Mouse (Mus musculus) CH12.LX (cell line): ENCODE measurements at regions not wholly inside any gene's neighbourhood (a gene's known extent, or its start where the extent isn't known, plus 50 kb on each side); places are given as distances from the start of the nearest gene placed in this dataset.

Experiments
- DNase-seq: peaks from one replicate; pipeline ENCODE4 v3.0.0-alpha.2; 2013; ENCODE audit errors: extremely low read depth
- H3K27ac ChIP-seq: 2 replicates; pipeline ENCODE4 v1.5.1; 2012; ENCODE audit warnings: low read depth, mild to moderate bottlenecking, control low read depth, moderate library complexity; ENCODE audit not compliant: insufficient read depth
- H3K27me3 ChIP-seq: replicated peaks from 2 replicates; pipeline ENCODE3; 2012; ENCODE audit warnings: inconsistent platforms
- H3K36me3 ChIP-seq, 2 experiments: replicated peaks in 1 of 2; 2 replicates each; pipeline versions ENCODE3 to v1.6.1; 2012; ENCODE audit warnings: inconsistent platforms in 1 of 2, low read length in 1 of 2, mild to moderate bottlenecking in 1 of 2, mixed read lengths in 1 of 2, moderate library complexity in 1 of 2; ENCODE audit not compliant: control insufficient read depth in 1 of 2, insufficient read depth in 1 of 2
- H3K4me1 ChIP-seq, 2 experiments: 2 replicates each; pipeline ENCODE4 v1.6.1; 2012; ENCODE audit warnings: inconsistent platforms in 1 of 2, moderate library complexity in 1 of 2; ENCODE audit not compliant: insufficient read depth in 2 of 2, control insufficient read depth in 1 of 2
- H3K4me2 ChIP-seq: 2 replicates; pipeline ENCODE4 v1.6.1; 2012; ENCODE audit warnings: low read depth, mild to moderate bottlenecking, control low read depth; ENCODE audit not compliant: poor library complexity, insufficient read depth, severe bottlenecking
- H3K4me3 ChIP-seq, 3 experiments: fragments of 150-350 bp in 1 of 3; sonication (generic) in 1 of 3; replicated peaks in 1 of 3; 2 replicates each; pipeline versions ENCODE3 to v1.5.1; 2011 to 2012; ENCODE audit warnings: low read depth in 2 of 3, low read length in 2 of 3, mild to moderate bottlenecking in 2 of 3, moderate library complexity in 2 of 3, control low read depth in 1 of 3, improper control_type of control experiment in 1 of 3, inconsistent platforms in 1 of 3, mixed read lengths in 1 of 3; ENCODE audit not compliant: poor library complexity in 1 of 3
- H3K79me2 ChIP-seq: replicated peaks from 2 replicates; pipeline ENCODE4 v1.6.1; 2012; ENCODE audit warnings: mild to moderate bottlenecking, moderate library complexity; ENCODE audit not compliant: control insufficient read depth, poor library complexity, insufficient read depth, severe bottlenecking; ENCODE audit errors: extremely low read depth
- H3K9ac ChIP-seq: 2 replicates; pipeline ENCODE4 v1.6.1; 2012; ENCODE audit warnings: low read depth, mild to moderate bottlenecking, control low read depth, moderate library complexity; ENCODE audit not compliant: insufficient read depth
- H3K9me3 ChIP-seq: replicated peaks from 2 replicates; pipeline ENCODE3; 2012; ENCODE audit warnings: low read length, inconsistent platforms, mixed read lengths
- CHD1 ChIP-seq: IDR thresholded peaks from 2 replicates; pipeline ENCODE4 v1.6.1; 2012; ENCODE audit warnings: low read depth, low read length, improper control_type of control experiment, inconsistent platforms
- CHD2 ChIP-seq: IDR thresholded peaks from 2 replicates; pipeline ENCODE4 v1.6.1; 2011; ENCODE audit warnings: low read length, improper control_type of control experiment
- E2F4 ChIP-seq: IDR thresholded peaks from 2 replicates; pipeline ENCODE4 v1.6.1; 2011; ENCODE audit warnings: low read depth, low read length, improper control_type of control experiment; ENCODE audit not compliant: insufficient replicate concordance
- GABPA ChIP-seq: IDR thresholded peaks from 2 replicates; pipeline ENCODE4 v1.6.1; 2012; ENCODE audit warnings: low read depth, low read length, improper control_type of control experiment, inconsistent platforms; ENCODE audit not compliant: insufficient replicate concordance
- HCFC1 ChIP-seq: IDR thresholded peaks from 2 replicates; pipeline ENCODE4 v1.6.1; 2012; ENCODE audit warnings: low read depth, mild to moderate bottlenecking, inconsistent platforms, low read length, improper control_type of control experiment
- KAT2A ChIP-seq: IDR thresholded peaks from 2 replicates; pipeline ENCODE4 v1.6.1; 2012; ENCODE audit warnings: low read length, improper control_type of control experiment, inconsistent platforms; ENCODE audit not compliant: insufficient replicate concordance
- MAX ChIP-seq: IDR thresholded peaks from 2 replicates; pipeline ENCODE4 v1.6.1; 2011; ENCODE audit warnings: low read length, improper control_type of control experiment
- MYC ChIP-seq: IDR thresholded peaks from 2 replicates; pipeline ENCODE4 v1.6.1; 2011; ENCODE audit warnings: low read depth, mild to moderate bottlenecking, improper control_type of control experiment, low read length
- NRF1 ChIP-seq: IDR thresholded peaks from 2 replicates; pipeline ENCODE4 v1.6.1; 2014; ENCODE audit warnings: low read depth, mild to moderate bottlenecking, inconsistent platforms, low read length, improper control_type of control experiment, moderate library complexity
- POLR2AphosphoS2 ChIP-seq: IDR thresholded peaks from 2 replicates; pipeline ENCODE4 v1.6.1; 2011; ENCODE audit warnings: low read depth, low read length, improper control_type of control experiment
- TCF12 ChIP-seq: IDR thresholded peaks from 2 replicates; pipeline ENCODE4 v1.6.1; 2014; ENCODE audit warnings: low read depth, mild to moderate bottlenecking, inconsistent platforms, low read length, improper control_type of control experiment
- ZKSCAN1 ChIP-seq: IDR thresholded peaks from 2 replicates; pipeline ENCODE4 v1.6.1; 2012; ENCODE audit warnings: low read depth, inconsistent platforms, low read length, improper control_type of control experiment, borderline replicate concordance
- dilution Hi-C: fragments of 300-500 bp; cut with MboI; formaldehyde crosslinking; loops from 2 replicates; pipeline ENCODE4 v1.14.3; 2020; ENCODE audit warnings: low sequenced_read_pairs; ENCODE audit not compliant: extremely low pct_unique_long_range_greater_than_20kb, extremely low pct_ligation_motif_present
- in situ Hi-C: fragments of 300-500 bp; cut with MboI; formaldehyde crosslinking; loops from 3 replicates; pipeline ENCODE4 v1.14.3; 2019; ENCODE audit warnings: low sequenced_read_pairs, low pct_ligation_motif_present, low pct_unique_long_range_greater_than_20kb, mixed read lengths

- Histone ChIP-seq H3K79me2 (no peaks in the 10 kb centered on the region), H3K4me2 (no peak overlapping the region), H3K27me3 (peaks cover 24% of the 10 kb centered on the region), H3K36me3 (no peaks in the 10 kb centered on the region), H3K4me1 (0 out of 4 replicates have a peak, but pooled peaks cover 0 to 3% of the 10 kb centered on the region in 2 experiments), H3K9me3 (no peaks in the 10 kb centered on the region), H3K4me3 (no peak overlapping the region), H3K27ac (no peak overlapping the region), H3K9ac (no peak overlapping the region)
- TF ChIP-seq GABPA, result no peak
- DNase-seq, result no peak
- dilution Hi-C loops, result no loop called here
- in situ Hi-C loops, result no loop called here
Observed at GRCm38 (mm10) chr1:193625101-193625956, 255.2 kb upstream of the Camk1g start.

- H3K4me3 ChIP-seq, result no peak overlapping the region
- no peak for TF ChIP-seq ZKSCAN1
- no peak for TF ChIP-seq HCFC1
- in situ Hi-C loops, result no loop called here
- H3K27me3 ChIP-seq, result peaks cover 18% of the 10 kb centered on the region
- no peak overlapping the region for H3K27ac ChIP-seq
- no peak overlapping the region for H3K9ac ChIP-seq
- H3K4me1 ChIP-seq, result 0 out of 4 replicates have a peak, but pooled peaks cover 0 to 3% of the 10 kb centered on the region in 2 experiments
- dilution Hi-C loops, result no loop called here
- no peaks in the 10 kb centered on the region for H3K9me3 ChIP-seq
- no peak for DNase-seq
- no peaks in the 10 kb centered on the region for H3K36me3 ChIP-seq
- H3K4me2 ChIP-seq, result no peak overlapping the region
- H3K79me2 ChIP-seq, result no peaks in the 10 kb centered on the region
Observed at GRCm38 (mm10) chr1:193623571-193623970, 253.5 kb upstream of the Camk1g start.

GRCm38 (mm10) chr1:193618250-193618649, 248.2 kb upstream of the Camk1g start:
- H3K4me3 ChIP-seq, result no peak overlapping the region

GRCm38 (mm10) chr1:193610471-193610870, 240.4 kb upstream of the Camk1g start:
- in situ Hi-C loops, result no loop called here
- H3K4me3 ChIP-seq, result no peak overlapping the region
- H3K79me2 ChIP-seq, result no peaks in the 10 kb centered on the region
- no peak overlapping the region for H3K27ac ChIP-seq
- no peak overlapping the region for H3K9ac ChIP-seq
- H3K36me3 ChIP-seq, result no peaks in the 10 kb centered on the region
- dilution Hi-C loops, result no loop called here
- H3K4me2 ChIP-seq, result no peak overlapping the region
- no peaks in the 10 kb centered on the region for H3K9me3 ChIP-seq
- no peak for TF ChIP-seq KAT2A
- no peak for TF ChIP-seq CHD2
- no peak for TF ChIP-seq POLR2AphosphoS2
- no peak for TF ChIP-seq NRF1
- TF ChIP-seq E2F4, result no peak
- TF ChIP-seq TCF12, result no peak
- no peaks in the 10 kb centered on the region for H3K27me3 ChIP-seq
- DNase-seq, result no peak
- H3K4me1 ChIP-seq, result no peaks in the 10 kb centered on the region

More at GRCm38 (mm10) chr1:193618250-193618649, 248.2 kb upstream of the Camk1g start:
- in situ Hi-C loops (no loop called here), dilution Hi-C loops (no loop called here)
- no peaks in the 10 kb centered on the region for H3K79me2 ChIP-seq
- no peak overlapping the region for H3K4me2 ChIP-seq
- no peaks in the 10 kb centered on the region for H3K36me3 ChIP-seq
- no peaks in the 10 kb centered on the region for H3K27me3 ChIP-seq
- H3K27ac ChIP-seq, result no peak overlapping the region
- H3K4me1 ChIP-seq, result 0 out of 4 replicates have a peak, but pooled peaks cover 0 to 3% of the 10 kb centered on the region in 2 experiments
- no peak overlapping the region for H3K9ac ChIP-seq
- TF ChIP-seq MAX (no peak), MYC (no peak), CHD1 (no peak)
- H3K9me3 ChIP-seq, result no peaks in the 10 kb centered on the region
- DNase-seq, result no peak
